Mouse (Mus musculus) embryonic facial prominence, embryonic 12.5 days (tissue): ENCODE measurements around the gene Pxn. TPM values are rescaled to one million over a fixed set of nuclear protein-coding genes. Genes with fewer than 3 reads are reported as not detected.
A peak's percentile ranks its signal among the peaks of the same experiment; 100 is the strongest.
"Not testable (repeated sequence)": the region's sequence is repeated elsewhere in the genome, so short reads cannot be mapped to it uniquely, and the experiment has no call there.

Source experiments
- ATAC-seq: fragments of 200-750 bp; cut with Nextera tagmentation; 2 replicates; pipeline ENCODE4 v1.8.0; 2017; ENCODE audit not compliant: insufficient number of reproducible peaks, insufficient read depth, low FRiP score, low TSS enrichment
- H3K27ac ChIP-seq: fragments of 300-500 bp; sonication (generic); 2 replicates; pipeline ENCODE4 v1.5.1; 2016; ENCODE audit warnings: mild to moderate bottlenecking
- H3K27me3 ChIP-seq: fragments of 300-500 bp; sonication (generic); 2 replicates; pipeline ENCODE4 v1.6.1; 2016; ENCODE audit warnings: mild to moderate bottlenecking, moderate library complexity
- H3K36me3 ChIP-seq: fragments of 300-500 bp; sonication (generic); 2 replicates; pipeline ENCODE4 v1.6.1; 2016; ENCODE audit warnings: mild to moderate bottlenecking
- H3K4me1 ChIP-seq: fragments of 300-500 bp; sonication (generic); 2 replicates; pipeline ENCODE4 v1.6.1; 2016
- H3K4me2 ChIP-seq: fragments of 300-500 bp; sonication (generic); replicated peaks from 2 replicates; pipeline ENCODE4 v1.6.1; 2016; ENCODE audit warnings: mild to moderate bottlenecking, moderate library complexity
- H3K4me3 ChIP-seq: fragments of 300-500 bp; sonication (generic); 2 replicates; pipeline ENCODE4 v1.5.1; 2016; ENCODE audit warnings: mild to moderate bottlenecking
- H3K9ac ChIP-seq: fragments of 300-500 bp; sonication (generic); 2 replicates; pipeline ENCODE4 v1.6.1; 2016; ENCODE audit warnings: mild to moderate bottlenecking, moderate library complexity
- H3K9me3 ChIP-seq: fragments of 300-500 bp; sonication (generic); 2 replicates; pipeline ENCODE4 v1.6.1; 2016; ENCODE audit warnings: mild to moderate bottlenecking, moderate library complexity
- WGBS: fragments of 180-500 bp; shearing (Covaris S2); methylation state at CpG from one replicate; pipeline ENCODE4 v1.1.7; 2016; 5-methylcytosine and 5-hydroxymethylcytosine counted together
- polyA plus RNA-seq: library from polyadenylated mRNA; unstranded; fragments of >200 nt; fragmentation: Nextera tagmentation; extraction: Ambion mirVana; gene quantifications from 2 replicates; pipeline ENCODE4 v1.2.1, GENCODE M21; 2016

Pxn gene
- polyA plus RNA-seq, 1 experiment from 2014 or later, result 47.1 TPM

DNA sequence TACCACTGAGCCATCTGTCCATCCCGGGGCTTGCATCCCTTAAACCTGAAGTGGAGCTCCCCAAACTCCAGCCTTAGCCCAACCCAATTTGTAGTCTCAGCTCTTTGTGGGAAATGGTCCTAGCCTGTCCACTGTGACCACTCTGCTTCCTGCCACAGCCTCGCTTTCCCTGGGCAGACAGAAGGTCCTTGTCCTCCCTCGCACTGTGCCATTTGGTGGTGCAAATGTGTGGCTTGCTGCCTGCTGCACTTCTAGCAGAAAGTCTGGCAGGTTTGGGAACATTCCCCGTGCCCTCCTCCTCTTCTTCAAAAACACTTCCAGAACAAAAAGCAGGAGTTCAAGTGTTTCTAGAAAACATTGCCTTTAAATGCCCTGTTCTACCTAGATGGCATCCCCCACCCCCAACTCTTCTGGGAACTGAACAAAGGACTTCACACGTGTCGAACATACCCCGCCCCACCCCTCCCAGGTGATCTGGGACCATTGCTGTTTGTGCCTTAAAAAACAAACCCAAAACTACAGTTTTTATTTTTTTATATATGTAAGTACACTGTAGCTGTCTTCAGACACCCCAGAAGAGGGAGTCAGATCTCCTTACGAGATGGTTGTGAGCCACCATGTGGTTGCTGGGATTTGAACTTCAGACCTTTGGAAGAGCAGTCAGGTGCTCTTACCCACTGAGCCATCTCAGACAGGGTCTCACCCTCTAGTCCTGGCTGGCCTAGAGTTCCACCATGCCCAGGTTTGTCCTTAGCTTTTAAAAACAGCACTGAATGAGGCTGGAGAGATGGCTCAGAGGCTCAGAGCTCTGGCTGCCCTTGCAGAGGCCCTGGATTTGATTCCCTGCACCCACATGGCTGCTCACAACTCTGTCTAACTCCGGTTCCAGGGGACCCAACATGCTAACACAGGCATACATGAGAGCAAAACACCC lies 7.9 kb upstream of the Pxn start:
- H3K4me2 ChIP-seq, result no peak overlapping the region
- no peak for ATAC-seq
- H3K4me3 ChIP-seq, result no peak overlapping the region
- H3K4me1 ChIP-seq, result peaks cover 8% of the 10 kb centered on the region; the same call in 1 of the 2 replicates
- H3K9me3 ChIP-seq, result no peaks in the 10 kb centered on the region
- no peaks in the 10 kb centered on the region for H3K27me3 ChIP-seq
- WGBS, result 49% methylated on average over 9 of the region's 9 CpGs
- no peaks in the 10 kb centered on the region for H3K36me3 ChIP-seq
- no peak overlapping the region for H3K27ac ChIP-seq
- H3K9ac ChIP-seq, result no peak overlapping the region

DNA sequence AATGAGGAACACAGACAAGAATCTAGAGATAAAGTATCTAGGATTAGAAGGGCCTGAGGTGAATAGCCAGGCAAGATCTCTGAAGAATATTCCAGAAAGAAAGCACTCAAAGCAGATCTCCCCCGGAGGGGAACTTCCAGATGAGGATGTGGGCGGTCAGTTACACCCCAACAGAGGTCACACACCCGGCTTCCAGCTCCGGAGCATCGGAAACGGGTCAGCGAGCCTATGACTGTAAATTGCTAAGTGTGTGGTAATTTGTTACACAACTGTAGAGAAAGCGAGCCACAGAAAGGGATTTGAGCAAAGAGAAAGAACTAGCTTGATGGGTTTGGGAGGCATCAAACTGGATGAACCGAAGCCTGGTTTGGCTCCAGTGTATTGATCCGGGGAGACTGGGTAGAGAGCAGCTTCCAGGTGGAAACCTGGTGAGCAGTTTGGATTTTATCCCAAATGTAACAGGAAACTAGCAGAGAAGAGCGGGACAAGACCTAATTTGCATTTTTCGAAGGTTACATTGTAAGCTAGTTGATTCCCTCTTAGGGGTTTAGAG lies 6.0 kb upstream of the Pxn start:
- Histone ChIP-seq H3K36me3 (no peaks in the 10 kb centered on the region), H3K4me2 (no peak overlapping the region), H3K9me3 (no peaks in the 10 kb centered on the region), H3K4me1 (no peaks in the 10 kb centered on the region), H3K27me3 (no peaks in the 10 kb centered on the region), H3K4me3 (no peak overlapping the region), H3K9ac (no peak overlapping the region), H3K27ac (no peak overlapping the region)
- 74% methylated on average over 12 of the region's 12 CpGs for WGBS
- ATAC-seq, result no peak

DNA sequence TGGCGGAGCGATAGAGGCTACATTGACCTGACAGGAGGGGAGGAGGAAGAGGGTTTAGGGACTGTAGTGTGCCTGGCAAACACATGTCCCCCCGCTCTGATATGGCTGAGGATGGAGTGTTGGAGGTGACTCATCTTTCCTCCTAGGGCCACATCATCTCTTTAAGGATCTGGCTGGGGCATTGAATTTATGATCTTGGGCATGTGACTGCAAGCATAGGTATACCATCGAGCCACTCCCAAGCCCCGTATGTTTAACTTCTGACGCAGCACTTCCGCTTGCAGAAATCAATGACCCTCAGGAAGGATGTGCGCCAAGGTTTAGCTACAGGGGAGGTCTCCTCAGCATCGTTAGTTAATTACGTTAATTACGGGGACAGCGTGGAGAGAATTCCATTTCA lies 3.4 kb upstream of the Pxn start:
- Histone ChIP-seq H3K36me3 (no peaks in the 10 kb centered on the region), H3K9me3 (no peaks in the 10 kb centered on the region), H3K4me3 (no peak overlapping the region), H3K27ac (no peak overlapping the region), H3K4me2 (no peak overlapping the region), H3K4me1 (peaks cover 10% of the 10 kb centered on the region), H3K27me3 (no peaks in the 10 kb centered on the region), H3K9ac (no peak overlapping the region; the same call in 1 of the 2 replicates)
- WGBS, result 50% methylated on average over 12 of the region's 12 CpGs
- ATAC-seq, result no peak

DNA sequence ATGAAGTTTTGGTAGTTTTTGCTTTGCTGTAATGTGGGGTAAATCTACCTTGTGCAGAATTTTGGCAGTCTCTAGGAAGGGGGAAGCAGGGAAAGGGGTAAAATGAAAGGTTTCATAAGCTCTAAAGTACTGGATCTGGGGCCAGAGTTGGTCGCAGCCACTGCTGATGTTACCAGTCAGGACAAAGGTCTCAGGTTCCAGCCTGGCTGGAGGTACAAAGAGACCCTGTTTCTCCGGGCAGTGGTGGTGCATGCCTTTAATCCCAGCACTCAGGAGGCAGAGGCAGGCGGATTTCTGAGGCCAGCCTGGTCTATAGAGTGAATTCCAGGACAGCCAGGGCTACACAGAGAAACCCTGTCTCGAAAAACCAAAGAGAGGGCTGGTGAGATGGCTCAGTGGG lies 859 bp upstream of the Pxn start:
- not testable (repeated sequence) for H3K4me3 ChIP-seq, H3K27me3 ChIP-seq, H3K9me3 ChIP-seq, H3K27ac ChIP-seq, H3K9ac ChIP-seq, H3K4me2 ChIP-seq, H3K36me3 ChIP-seq, ATAC-seq
- WGBS, result 72% methylated on average over 4 of the region's 4 CpGs
- H3K4me1 ChIP-seq, result peaks cover 30% of the 10 kb centered on the region

DNA sequence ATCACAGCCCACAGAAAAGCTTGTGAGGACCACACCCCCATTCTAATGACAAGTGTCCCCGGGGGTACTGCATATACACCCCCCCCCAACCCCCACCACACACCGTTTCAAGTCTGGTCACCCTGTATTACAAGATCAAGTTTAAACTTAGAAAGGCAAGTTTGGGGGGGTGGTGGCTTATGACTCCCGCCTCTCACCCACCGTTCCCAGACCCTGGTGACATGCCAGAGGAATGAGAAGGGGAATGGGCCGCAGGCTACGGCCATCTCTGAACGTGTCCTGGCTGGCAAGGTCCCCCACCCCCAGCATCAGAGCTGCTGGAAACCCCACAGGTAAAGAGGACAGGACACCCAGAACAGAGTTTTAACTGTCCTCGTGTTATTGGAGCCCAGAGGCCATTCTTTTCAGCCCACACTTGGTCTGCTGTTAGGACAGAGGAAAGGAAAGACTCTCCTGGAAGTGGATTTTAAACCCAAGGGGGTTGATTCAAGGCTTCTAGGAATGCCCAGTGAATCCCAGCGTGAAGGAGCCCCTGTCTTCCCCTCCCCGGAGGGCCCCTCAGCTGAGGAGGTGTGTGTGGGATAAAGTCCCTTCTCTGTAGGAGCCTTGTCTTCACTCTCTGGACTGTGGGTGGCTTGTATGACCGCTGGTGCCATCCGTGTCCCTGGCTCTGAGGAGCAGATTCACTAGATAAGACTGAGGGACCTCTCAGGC lies 948 bp downstream of the Pxn start:
- Histone ChIP-seq H3K4me1 (peaks cover 30% of the 10 kb centered on the region), H3K4me2 (peak overlapping the region; percentile 90), H3K27ac (peak overlapping the region; percentile 6; the same call in 1 of the 2 replicates), H3K4me3 (peak overlapping the region; percentile 94), H3K9ac (peak overlapping the region; percentile 91), H3K9me3 (no peaks in the 10 kb centered on the region), H3K27me3 (no peaks in the 10 kb centered on the region), H3K36me3 (no peaks in the 10 kb centered on the region)
- WGBS, result 12% methylated on average over 12 of the region's 12 CpGs
- no peak for ATAC-seq

DNA sequence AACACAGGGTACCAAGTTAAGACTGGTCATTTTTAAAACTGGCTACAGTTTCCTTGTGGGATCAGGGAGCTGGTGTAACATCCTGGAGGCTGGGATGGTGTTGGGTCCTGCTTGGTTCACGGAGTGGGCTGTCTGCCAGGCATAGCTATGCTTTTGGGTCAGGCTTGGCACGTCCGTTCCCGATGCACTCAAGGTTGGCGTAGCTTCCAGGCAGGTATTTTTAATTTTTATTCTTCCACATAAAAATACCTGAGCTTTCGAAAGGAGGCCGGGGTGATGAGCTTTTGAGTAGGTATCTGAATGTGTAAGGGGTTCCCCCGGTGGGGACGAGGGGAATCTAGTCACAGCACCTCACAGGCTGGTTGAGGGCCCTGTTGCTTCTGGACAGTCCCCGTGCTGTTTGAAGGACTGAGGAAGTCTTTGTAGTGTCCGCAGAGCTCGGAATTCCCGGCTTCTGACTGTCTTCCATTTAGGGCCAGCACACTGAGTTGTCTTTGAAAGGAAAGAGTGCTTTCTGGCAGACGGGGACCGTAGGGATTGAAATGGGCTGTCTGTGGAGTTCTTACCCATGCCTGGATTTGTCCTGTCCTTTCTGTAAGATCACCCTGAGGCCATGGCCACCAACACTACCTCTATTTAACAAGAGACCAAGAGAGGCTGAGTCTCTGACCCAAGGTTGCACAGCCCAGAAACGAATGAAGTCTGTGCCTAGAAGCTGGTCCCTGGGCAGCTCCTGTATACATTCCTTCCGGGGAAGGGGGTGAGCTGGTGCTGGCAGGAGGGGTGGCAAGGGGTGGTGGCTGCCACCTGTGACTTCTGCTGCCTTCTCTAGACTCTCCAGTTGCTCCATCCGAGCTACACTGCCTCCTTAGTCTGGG lies 1.7 kb downstream of the Pxn start:
- H3K4me3 ChIP-seq, result peak overlapping the region; percentile 94
- whole genome bisulfite sequencing, result 29% methylated on average over 18 of the region's 18 CpGs
- H3K9me3 ChIP-seq, result no peaks in the 10 kb centered on the region
- H3K36me3 ChIP-seq, result no peaks in the 10 kb centered on the region
- H3K27me3 ChIP-seq, result no peaks in the 10 kb centered on the region
- H3K9ac ChIP-seq, result peak overlapping the region; percentile 91
- H3K27ac ChIP-seq, result peak overlapping the region; percentile 72; the same call in 1 of the 2 replicates
- peak overlapping the region; percentile 90 for H3K4me2 ChIP-seq
- peaks cover 30% of the 10 kb centered on the region for H3K4me1 ChIP-seq
- ATAC-seq, result 0 out of 2 replicates have a peak, but pooled peaks have one; percentile 6

DNA sequence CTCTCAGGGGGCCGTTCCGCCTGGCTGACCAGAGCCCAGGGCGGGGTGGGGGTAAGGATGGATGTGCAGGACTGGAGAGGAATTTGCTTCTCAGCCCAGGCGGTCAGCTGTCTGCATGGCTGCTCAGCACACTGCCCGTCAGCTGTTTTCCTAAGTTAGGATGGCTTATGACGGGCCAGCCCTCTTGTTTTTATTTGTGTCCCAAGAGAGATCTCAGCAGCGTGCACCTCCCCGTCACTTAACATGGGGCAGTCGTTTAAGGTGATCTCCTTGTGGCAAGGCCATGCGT lies 2.3 kb downstream of the Pxn start:
- Histone ChIP-seq H3K36me3 (no peaks in the 10 kb centered on the region), H3K4me3 (peak overlapping the region; percentile 94), H3K4me1 (peaks cover 33% of the 10 kb centered on the region), H3K9ac (peak overlapping the region; percentile 91; the same call in 1 of the 2 replicates), H3K27me3 (no peaks in the 10 kb centered on the region), H3K27ac (peak overlapping the region; percentile 72; the same call in 1 of the 2 replicates), H3K4me2 (peak overlapping the region; percentile 90), H3K9me3 (no peaks in the 10 kb centered on the region)
- WGBS, result 11% methylated on average over 10 of the region's 10 CpGs
- 0 out of 2 replicates have a peak, but pooled peaks have one; percentile 24 for ATAC-seq

DNA sequence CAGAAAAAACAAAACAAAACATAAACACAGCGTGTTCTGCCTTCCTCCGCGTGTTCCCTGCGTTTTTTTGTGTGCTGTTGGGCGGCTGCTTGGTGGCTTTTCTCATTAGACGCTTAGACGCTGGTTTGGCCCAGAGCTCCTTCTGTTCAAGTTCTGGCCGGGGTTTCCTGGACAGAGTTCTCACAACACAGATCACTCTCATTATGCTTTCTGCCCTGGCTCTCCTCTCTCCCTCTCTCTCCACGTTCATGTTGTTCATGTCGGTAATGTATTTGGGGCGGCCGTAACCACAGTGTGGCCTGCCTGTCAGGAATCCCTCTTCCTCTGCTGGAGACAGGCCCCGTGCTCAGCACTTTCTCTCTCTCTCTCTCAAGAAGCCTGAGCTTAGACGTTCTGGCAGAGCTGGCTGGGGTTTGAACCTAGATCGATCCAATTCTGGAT lies 2.9 kb downstream of the Pxn start:
- H3K9ac ChIP-seq, result peak overlapping the region; percentile 91; the same call in 1 of the 2 replicates
- peak overlapping the region; percentile 94; the same call in 1 of the 2 replicates for H3K4me3 ChIP-seq
- ATAC-seq, result no peak
- 21% methylated on average over 15 of the region's 15 CpGs for WGBS
- H3K36me3 ChIP-seq, result no peaks in the 10 kb centered on the region
- no peaks in the 10 kb centered on the region for H3K9me3 ChIP-seq
- peak overlapping the region; percentile 90 for H3K4me2 ChIP-seq
- peaks cover 38% of the 10 kb centered on the region for H3K4me1 ChIP-seq
- H3K27ac ChIP-seq, result peak overlapping the region; percentile 72
- no peaks in the 10 kb centered on the region for H3K27me3 ChIP-seq

DNA sequence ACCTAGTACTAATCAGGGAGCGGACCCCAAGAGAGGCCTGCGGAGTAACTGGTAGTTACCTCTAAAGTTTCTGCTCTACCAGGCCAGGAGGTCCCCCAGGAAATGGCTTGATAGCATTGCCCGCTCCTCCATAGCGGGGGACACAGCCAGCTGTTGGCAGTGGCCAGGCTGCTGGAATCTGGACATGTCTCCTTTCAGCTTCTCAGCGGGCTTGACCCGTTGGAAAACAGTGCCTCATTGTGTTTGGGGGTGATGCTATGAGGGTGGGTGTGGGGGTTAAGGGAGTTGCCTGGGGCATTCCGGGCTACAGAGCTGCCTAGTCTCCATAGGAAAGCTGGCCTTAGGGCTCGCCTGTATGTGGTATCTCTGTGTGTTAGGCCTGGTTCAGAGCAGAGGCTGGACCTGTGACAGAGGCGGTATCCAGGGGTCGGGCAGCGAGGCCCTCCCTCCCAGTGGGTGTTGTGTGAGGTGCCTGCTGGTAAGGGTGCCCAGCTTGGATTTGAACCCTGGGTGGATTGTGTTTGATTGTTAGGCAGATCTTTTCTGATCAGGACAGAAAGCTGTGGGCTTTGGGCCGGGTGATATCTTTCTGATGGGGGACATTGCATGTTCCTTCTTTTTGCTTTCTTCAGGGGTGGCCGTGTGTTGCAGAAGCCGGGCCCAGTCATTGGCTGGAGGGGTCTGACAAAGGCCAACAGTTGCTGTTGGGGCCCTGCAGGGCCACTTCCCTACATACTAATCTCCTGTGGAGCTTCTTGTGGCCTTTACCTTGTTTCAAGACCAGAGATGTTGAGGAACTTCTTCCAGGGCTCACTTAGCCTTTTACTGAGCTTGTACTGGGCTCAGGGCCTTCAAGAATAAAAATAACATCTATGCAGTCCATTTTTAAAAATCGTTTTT lies 3.6 kb downstream of the Pxn start:
- Histone ChIP-seq H3K27ac (peak overlapping the region; percentile 72), H3K4me1 (peaks cover 45% of the 10 kb centered on the region), H3K27me3 (no peaks in the 10 kb centered on the region), H3K36me3 (no peaks in the 10 kb centered on the region), H3K4me2 (peak overlapping the region; percentile 90), H3K9ac (peak overlapping the region; percentile 91; the same call in 1 of the 2 replicates), H3K9me3 (no peaks in the 10 kb centered on the region), H3K4me3 (peak overlapping the region; percentile 94; the same call in 1 of the 2 replicates)
- no peak for ATAC-seq
- WGBS, result 43% methylated on average over 15 of the region's 15 CpGs

DNA sequence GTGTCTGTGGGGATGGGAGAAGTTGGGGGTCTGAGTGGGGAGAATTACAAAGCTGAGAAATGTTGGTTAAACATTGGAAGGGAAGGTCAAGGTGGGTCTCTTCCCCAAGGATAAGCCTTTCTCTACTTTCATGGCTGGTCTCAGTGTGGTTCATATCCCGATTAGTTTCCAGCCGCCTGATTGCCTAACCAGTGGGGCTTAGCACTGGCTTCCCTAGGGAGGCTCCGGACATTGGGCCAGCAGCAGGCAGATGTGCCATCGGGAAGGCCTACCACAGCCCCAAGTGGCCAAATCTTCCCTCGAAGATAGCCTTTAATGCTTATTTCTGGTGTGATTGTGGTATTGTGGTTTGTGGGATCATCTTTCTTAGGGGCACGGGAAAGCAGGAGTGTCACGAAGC lies 5.9 kb downstream of the Pxn start:
- no peak overlapping the region for H3K27ac ChIP-seq
- no peak for ATAC-seq

More for the DNA sequence above, 5.9 kb downstream of the Pxn start:
- Histone ChIP-seq H3K4me1 (peaks cover 47% of the 10 kb centered on the region), H3K27me3 (no peaks in the 10 kb centered on the region), H3K4me2 (no peak overlapping the region), H3K36me3 (0 out of 2 replicates have a peak, but pooled peaks cover 5% of the 10 kb centered on the region), H3K9me3 (no peaks in the 10 kb centered on the region), H3K4me3 (no peak overlapping the region), H3K9ac (no peak overlapping the region)
- WGBS, result 93% methylated on average over 7 of the region's 7 CpGs
